Mouse (Mus musculus) urinary bladder, postnatal 4 days (tissue): ENCODE measurements around the gene Coch.
"Not testable (repeated sequence)": the region's sequence is repeated elsewhere in the genome, so short reads cannot be mapped to it uniquely, and the experiment has no call there.

Experiments used
- DNase-seq, 2 experiments: peaks; one replicate each; pipeline ENCODE4 v3.0.0; 2021 to 2022; ENCODE audit warnings: low spot score in 2 of 2

Gene Coch

DNA sequence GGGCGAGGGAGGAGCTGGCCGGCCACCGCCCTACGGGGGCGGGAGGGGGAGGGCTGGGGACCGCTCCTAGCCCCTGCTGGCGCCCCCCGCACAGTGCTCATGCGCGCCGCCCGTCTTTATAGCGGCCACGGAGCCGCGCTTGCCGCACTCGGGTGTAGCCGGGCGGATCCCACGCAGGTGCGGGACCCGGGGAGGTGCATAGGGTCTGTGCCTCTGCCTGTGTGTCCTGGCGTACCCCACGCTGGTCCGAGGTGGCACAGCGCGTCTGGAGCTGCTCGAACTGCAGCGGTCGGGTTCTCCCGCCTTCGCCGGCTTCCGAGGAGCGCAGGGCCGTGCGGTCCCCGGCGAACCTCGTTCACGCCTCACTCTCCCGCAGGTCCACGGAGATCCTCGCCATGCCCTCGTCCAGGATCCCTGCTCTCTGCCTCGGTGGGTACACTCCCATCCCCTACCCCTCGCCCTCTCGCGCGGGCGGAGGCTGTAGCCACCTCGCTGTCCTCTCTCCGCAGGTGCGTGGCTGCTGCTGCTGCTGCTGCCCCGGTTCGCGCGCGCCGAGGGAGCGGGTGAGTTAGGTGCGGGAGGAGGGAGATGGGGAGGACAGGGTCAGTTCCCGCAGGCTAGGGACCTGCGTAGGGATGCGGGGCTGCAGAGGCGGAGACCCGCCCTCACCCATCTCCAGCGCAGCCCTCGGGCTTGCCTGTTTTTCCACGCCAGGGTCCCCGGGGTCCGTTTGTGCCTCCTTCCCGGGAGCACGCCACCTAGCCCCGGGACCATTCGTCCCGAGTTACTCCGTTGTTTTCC lies at the start of gene Coch:
Coch (plus strand) TSS at position 113 of the 801 bp plus-strand sequence.
- no peak for DNase-seq

DNA sequence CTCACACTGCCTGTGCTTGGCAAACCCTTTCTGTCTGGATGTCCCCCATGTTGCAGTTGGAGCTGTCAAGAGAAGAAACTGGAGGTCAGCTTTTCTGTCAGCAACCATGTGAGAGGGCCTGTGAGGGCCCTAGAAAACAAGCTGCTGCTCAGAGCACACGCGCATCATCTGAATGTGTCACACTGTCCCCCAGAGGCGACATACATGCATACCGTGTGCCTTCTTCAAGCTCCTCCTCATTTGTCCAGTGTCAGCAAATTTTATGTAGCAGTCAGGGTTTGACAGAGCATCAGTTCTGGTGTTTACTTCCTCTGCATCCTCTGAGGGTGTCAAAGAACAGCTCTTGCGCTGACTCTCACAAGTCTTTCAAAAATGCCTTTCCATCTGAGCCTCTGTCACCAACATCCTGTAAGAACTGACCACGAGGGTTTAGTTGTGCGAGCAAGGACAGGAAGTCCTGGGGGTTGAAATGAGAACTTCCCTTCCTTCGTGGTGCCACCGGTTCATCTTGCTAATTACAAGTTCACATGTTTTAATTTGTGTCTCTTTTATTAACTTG lies 49.7 kb upstream of the Coch start:
- no peak for DNase-seq

DNA sequence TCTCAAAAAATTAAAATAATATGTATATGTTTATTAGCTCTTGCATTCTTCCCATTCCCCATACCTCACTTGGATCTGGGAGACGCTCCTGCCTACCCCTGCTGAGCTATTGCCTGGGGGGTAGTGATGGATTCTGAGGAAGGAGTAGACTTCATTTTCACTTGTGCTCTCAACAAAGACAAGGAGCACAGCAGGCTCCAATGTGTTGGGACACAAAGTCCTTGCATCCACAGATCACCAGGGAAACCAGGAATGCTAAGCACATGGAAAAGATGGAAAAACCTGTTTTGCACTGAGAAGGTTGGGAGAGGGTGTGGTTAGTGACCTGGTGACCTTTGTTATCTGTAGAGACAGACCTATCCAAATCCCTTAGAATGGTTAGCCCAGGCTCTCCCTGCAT lies 38.1 kb upstream of the Coch start:
- no peak for DNase-seq

DNA sequence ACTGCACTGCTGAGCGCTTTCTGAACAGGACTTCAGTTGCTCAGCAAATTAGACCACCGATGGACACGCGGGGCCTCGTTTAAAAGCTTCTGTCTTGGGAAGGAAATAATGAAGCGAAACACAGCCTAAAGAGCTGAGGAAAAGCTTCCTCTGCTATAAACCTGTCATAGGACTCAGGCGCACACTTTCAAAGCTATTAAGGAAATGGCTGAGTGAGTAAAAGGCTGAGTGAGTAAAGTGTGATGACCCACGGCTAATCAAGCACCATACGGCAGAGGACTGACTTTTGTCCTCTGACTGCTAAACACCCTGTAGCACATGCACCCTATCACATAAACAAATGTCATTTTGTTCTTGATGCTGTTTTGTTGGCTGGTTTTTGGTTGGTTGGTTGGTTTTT lies 31.7 kb upstream of the Coch start:
- DNase-seq: no peak

DNA sequence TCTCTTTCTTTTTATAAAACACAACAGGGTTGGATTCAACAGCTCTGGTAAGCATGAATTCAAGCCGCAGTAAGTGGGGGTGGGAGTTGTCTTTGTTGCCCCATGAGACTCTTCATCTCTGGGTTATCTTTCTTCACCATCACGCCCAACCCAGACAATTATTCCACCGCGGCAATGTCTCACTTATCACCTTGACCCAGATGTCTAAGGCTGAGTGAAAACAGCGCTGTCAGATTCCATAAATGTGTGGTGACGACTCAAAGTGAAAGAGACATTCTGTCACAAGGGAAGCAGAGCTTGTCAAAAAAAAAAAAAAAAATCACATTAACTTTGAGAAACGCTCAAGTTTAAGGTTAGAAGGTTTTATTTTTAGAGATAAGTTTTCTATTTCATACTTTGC lies 25.9 kb upstream of the Coch start:
- DNase-seq: no peak

DNA sequence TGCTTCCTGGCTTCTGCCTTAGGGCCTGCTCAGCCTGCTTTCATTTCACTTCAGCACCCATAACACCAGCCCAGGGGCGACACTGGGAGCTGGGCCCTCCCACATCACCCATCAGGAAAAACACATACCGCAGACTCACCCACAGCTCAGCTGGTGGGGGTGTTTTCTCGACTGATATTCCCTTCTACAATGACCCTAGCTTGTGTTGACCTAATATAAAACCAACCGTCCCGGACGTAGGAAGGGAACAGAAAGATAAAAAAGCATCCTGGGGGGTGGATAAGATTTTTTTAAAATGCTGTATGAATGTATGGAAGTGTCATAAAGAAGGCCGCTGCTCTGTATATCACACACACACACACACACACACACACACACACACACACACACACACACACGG lies 23.7 kb upstream of the Coch start:
- no peak for DNase-seq

DNA sequence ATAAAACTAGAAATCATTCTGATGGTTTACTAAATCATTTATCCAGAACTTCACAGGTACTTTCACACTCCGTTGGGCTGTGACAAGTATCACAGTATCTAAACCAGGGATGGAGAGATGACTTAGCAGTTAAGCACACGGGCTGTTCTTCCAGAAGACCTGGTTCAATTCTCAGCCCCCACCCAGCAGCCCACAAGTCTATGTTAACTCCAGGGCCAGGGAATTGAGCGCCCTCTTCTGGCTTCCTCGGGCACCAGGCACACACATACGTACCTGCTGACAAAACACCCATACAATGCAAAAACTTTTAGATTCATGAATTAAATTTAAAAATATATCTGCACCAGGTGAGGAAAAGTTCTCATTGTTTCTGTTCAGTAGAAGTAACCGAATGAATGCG lies 23.2 kb upstream of the Coch start:
- DNase-seq: no peak

DNA sequence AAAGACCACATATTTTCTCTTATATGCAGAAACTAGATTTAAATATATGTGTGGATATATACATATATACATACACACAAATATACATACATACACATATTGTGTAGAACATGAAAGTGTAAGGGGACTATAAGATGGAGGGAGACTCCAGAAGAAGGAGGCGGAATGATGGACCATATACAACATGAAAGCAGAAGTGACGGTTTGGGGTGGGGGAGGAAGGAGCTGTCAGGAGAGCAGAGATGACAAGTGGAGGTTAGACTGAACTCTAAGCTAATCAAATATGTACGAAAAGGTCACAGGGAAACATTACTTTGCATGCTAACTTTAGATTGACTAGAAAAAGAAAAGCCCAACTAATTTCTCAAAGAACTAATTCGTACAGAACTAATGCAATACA lies 20.5 kb upstream of the Coch start:
- no peak for DNase-seq

DNA sequence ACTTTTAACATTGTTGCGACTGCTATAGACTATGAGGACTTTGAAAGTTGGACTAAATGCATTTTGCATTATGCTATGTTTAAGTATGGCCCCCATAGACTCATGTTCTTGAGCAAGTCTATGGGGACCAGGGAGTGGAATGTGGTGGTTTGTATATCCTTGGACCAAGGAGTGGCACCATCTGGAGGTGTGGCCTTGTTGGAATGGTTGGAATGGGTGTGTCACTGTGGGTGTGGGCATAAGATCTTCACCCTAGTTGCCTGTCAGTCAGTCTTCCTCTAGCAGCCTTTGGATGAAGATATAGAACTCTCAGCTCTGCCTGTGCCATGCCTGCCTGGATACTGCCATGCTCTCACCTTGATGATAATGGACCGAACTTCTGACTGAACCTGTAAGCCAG lies 15.3 kb upstream of the Coch start:
- not testable (repeated sequence) for DNase-seq

DNA sequence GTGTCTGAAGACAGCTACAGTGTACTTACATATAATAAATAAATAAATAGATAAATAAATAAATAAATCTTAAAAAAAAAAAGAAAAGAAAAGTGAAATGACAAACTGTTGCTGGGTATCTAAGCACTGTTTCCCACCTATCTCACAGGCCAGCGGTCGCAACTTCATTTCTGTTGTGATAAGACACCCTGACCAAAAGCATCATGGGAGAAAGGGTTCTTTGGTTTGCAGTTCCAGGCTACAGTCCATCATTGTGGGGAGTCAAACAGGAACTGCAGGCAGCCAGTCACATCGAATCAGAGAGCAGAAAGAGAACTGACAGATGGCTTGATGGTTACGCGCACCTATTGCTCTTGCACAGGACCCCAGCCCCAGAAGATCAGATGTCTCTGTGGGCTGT lies 3.9 kb upstream of the Coch start:
- DNase-seq: no peak

DNA sequence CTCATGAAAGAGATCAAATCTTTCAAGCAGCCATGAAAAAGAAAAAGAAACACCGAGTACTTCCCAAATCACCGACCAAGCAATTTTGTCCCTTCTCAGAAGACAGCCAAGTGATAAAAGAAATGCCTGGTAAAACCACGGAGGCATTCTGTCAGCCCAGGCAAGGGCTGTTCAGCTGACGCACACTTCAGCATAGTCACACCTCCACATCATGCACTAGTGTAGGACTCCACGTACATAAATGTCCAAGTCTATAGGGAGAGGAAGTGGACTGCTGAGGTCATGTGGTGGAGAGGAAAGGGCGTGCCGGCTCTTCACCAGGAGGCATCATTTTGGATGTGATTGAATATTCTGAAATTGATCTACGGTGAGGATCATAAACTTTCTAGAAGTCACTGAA lies 1.2 kb upstream of the Coch start:
- no peak for DNase-seq

DNA sequence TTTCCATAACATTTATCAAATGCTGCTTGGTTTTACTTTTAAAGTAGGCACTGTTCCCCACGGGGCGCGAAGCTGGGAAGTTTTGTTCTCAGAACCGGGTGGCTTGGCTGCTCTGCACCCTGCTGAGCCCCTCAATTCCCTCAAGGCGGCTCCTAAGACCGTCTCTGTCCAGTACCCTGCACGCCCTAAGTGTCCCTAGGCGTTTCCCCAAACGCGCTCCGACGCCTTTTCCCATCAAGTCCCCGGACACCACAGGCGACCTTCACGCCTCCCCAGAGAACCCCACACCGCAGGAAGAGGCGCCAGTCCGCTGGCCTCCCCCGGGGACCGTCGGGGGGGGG lies 283 bp upstream of the Coch start:
- DNase-seq: no peak

DNA sequence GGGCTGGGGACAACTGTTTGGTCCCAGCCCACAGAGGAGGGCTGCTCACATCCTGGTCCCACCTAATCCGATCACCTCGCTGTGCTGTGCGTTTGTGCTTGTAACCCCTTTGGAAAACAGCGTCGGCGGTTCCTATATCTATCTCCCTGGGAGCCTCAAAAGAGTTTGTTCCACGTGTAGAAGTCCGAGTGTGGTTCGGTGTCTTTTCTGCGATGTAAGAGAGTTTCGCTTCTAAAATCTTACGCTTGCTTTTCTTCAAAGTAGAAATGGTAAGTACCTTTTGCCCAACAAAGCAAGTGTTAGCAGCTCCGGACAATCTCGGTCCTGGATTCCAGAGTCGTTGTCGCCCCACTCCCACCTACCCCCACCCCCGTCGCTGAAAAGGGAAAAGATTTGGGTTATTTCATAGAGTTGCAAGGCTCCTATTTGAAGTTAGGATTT lies 909 bp downstream of the Coch start:
- no peak for DNase-seq

DNA sequence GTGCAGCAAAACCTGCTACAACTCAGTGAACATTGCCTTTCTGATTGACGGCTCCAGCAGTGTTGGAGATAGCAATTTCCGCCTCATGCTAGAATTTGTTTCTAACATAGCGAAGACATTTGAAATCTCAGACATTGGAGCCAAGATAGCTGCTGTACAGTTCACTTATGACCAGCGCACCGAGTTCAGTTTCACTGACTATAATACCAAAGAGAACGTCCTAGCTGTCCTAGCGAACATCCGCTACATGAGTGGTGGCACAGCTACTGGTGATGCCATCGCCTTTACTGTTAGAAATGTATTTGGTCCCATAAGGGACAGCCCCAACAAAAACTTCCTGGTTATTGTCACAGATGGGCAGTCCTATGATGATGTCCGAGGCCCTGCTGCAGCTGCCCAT lies 10.2 kb downstream of the Coch start:
- DNase-seq: no peak

DNA sequence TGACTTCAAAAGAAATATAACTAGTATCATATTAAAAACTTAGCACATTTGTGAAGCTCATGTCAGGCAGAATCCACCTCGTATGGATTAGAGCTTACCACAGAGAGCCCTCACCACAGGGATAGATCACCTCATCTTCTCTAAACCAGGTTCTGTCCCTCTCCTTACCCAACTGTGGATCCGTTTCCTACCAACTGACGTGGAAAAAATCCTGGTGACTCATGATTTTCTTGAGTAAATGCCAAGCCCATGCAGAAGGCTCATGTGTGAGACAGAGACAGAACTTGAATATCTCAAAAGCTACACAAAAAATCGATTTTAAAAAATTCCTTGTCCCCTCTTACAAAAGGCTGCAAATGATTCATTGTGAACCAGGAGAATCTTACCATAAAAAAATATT lies 13.0 kb downstream of the Coch start:
- DNase-seq: no peak

DNA sequence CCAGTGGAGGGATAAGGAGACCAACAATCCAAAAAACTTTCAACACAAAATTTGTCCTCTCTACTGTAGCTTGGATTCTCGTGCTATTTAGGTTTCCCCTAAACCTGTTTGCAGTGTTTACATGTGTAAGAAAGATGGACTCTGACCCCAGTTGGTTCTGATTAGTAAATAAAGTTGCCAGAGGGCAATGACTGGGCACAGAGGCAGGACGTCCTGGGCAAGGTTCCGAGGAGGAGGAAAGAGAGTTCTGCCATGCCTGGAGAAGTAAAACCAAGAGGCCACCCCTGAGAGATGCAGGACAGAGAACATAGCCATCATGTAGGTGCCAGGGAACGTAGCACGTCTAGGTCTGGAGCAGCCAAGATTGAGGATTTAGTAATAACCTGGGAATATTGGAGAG lies 19.2 kb downstream of the Coch start:
- DNase-seq: no peak

DNA sequence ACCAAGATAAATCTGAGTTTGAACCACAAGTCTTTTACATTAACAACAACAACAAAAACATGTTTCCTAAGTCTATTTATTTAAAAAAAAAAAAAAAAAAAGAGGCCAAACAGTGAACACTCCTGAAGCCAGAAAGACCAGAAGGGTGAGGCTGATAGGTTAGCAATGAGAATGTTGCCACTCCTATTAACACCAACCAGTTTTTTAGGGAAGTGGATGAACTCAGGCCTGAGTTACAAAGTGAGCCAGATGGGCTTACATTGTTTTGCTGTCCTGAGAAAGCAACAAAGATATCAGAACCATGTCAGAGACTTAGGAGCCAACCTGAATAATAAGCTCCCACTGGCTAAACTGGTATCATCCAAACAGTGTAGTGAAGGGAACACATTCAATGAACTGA lies 27.4 kb downstream of the Coch start:
- no peak for DNase-seq

DNA sequence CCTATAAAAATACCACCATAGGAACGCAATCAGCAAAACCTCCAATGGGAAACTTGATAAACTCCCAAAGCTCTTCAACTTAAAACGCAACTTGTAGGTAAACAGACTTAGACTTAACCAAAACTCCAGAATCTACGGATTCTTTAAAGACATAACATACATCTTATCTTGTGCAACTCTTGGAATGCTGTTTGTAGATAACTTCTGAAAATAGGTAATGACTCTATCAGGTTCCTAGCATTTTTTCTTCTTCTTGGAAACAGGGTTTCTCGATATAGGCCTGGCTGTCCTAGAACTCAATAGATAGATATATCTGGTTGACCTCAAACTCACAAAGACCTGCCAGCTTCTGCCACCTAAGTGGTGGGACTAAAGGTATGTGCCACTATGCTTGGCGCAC lies 28.0 kb downstream of the Coch start:
- no peak for DNase-seq

DNA sequence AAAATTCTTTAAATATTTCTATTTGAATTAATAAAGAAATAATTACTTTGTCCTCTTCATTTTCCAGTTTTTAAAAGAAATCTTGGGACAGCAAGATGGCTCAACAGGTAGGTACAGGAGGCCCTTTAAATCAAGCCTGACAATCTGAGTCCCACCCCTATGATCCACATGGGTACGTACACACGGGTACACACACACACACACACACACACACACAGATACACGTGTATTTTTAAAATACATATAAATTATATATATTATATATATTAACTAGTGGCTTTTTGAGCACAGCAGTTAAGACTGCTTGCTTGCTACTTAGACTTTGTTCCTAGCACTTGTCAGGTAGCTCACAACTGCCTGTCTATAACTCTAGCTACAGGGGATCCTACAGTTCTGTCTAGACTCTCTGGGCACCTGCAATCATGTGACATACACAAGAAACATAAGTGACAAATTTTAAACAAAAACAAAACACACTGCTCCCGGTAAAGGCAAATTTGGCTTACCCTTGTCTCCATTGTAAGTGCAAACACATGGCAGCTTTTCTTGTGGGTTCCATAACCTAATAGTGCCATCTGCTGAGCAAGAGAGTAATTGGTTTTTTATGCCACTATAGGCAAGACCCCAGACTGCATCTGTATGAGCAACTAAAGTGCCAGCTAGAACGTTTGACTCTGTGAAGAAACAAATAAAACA lies 29.7 kb downstream of the Coch start:
- no peak for DNase-seq

DNA sequence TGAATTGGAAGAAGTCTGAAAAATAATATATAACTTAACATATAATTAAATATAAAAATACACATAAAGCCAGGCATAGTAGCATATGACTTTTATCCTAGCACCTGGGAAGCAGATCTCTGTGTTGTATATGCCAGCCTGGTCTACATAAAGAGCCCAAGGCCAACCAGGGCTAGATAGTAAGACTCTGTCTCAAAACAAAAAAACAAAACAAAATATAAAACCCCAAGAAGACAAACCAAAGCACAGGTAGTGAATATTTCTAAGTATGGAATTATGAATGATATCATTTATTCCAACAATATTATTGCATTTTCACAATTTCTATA lies 30.2 kb downstream of the Coch start:
- DNase-seq: no peak

DNA sequence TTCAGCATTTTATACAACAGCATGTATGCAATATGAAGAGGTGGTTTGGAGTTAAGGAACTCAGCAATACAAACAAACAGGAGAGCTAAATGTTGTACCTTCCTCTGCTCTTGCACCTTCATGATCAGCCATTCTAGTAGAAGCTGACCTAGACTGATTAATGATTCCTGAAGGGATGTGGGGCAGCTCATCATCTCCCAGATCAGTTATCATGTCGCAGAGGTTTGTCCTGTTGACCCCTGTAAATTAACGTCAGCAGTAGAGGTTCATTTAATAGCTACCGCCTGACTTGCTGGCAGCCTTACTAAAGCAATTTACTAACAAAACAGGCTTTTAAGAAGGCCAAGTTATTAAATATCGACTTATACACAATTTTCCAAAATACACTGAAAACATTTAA lies 40.3 kb downstream of the Coch start:
- no peak for DNase-seq

DNA sequence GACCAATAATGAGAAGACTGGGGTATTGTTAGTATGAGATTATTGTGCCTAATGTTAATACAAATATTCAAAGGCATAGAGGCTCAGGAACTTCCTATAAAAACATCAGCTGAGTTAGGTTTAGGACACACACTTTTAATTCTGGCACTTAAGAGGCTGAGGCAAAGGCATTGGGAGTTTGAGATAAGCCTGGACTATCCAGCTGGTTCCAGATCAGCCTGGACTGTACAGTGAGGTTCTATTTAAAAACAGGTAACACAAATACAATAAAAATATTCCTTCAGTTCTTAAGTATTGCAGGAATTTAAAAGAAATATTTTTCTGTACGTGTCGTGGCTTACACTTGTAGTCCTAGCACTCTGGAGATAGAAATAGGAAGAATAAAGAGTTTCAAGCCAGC lies 43.1 kb downstream of the Coch start:
- no peak for DNase-seq

DNA sequence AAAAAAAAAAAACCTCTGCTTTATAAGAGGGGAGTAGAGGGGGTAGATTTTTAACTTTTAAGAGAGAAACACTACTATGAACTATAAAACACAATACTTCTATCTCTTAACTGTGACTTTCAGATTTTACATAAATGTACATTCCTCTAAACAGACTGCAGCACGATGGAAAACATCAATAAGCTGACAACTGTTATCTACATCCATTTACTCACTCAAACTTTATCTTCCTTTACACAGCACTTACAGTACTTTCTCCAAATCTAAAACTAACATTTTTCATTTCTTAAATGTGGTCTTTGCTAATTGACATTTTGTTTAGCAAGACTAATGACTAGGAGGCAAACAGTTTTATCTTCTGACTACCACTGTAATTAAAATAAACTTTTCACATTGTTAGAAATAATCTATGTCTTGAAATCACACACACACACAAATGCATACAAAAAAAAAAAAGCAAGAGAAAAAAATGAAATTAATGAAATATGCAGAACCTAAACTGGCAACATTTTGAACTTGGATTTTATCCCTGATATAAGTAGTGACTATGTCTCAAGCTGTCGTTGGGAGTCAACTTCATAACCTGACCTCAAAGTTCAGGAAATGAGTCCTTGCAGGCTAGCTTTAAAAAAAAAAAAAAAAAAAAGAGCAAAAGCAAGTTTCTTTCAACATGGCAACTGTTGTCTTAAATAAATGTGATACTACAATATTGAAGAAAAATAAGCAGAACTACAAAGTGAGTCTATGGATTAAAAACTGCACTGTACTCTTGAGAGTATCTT lies 43.7 kb downstream of the Coch start:
- no peak for DNase-seq
